Mouse (Mus musculus): ENCODE results near the gene Trim25.

- TF ChIP-seq CTCF (IDR thresholded peaks at IDR 0.05; ENCODE audit: insufficient read depth, low read length) (no peak), POLR2A (IDR thresholded peaks at IDR 0.05; ENCODE audit: borderline replicate concordance, extremely low read depth, low read depth, low read length) (peak; percentile 98)
Measured at GRCm38 (mm10) chr11:88998974-88999722, at the start of gene Trim25.
